Mouse (Mus musculus) forebrain, postnatal 0 days (tissue): ENCODE measurements around the gene Mogs. TPM values are rescaled to one million over a fixed set of nuclear protein-coding genes. Genes with fewer than 3 reads are reported as not detected.
A peak's percentile ranks its signal among the peaks of the same experiment; 100 is the strongest.

ENCODE experiments used
- ATAC-seq: fragments of 200-750 bp; cut with Nextera tagmentation; 2 replicates; pipeline ENCODE4 v1.8.0; 2017; ENCODE audit warnings: mild to moderate bottlenecking, moderate library complexity
- DNase-seq: peaks from one replicate; pipeline ENCODE4 v3.0.0-alpha.2; 2015
- H3K27ac ChIP-seq: fragments of 300-500 bp; sonication (generic); 2 replicates; pipeline ENCODE4 v1.5.1; 2014; ENCODE audit warnings: low read depth, mild to moderate bottlenecking, antibody characterized with exemption, low read length, moderate library complexity, mixed read lengths
- H3K27me3 ChIP-seq: fragments of 300-500 bp; sonication (generic); 2 replicates; pipeline ENCODE4 v1.6.1; 2014; ENCODE audit warnings: mild to moderate bottlenecking, low read length, mixed read lengths; ENCODE audit not compliant: insufficient read depth
- H3K36me3 ChIP-seq: fragments of 300-500 bp; sonication (generic); 2 replicates; pipeline ENCODE4 v1.6.1; 2014; ENCODE audit warnings: mild to moderate bottlenecking, moderate library complexity; ENCODE audit not compliant: insufficient read depth
- H3K4me1 ChIP-seq: fragments of 300-500 bp; sonication (generic); 2 replicates; pipeline ENCODE4 v1.6.1; 2014; ENCODE audit warnings: antibody characterized with exemption; ENCODE audit not compliant: insufficient read depth
- H3K4me2 ChIP-seq: fragments of 300-500 bp; sonication (generic); 2 replicates; pipeline ENCODE4 v1.6.1; 2014; ENCODE audit warnings: low read depth, mild to moderate bottlenecking, moderate library complexity
- H3K4me3 ChIP-seq: fragments of 300-500 bp; sonication (generic); 2 replicates; pipeline ENCODE4 v1.5.1; 2014; ENCODE audit warnings: low read depth, low read length, mixed read lengths
- H3K9ac ChIP-seq: fragments of 300-500 bp; sonication (generic); 2 replicates; pipeline ENCODE4 v1.6.1; 2014; ENCODE audit warnings: mild to moderate bottlenecking
- H3K9me3 ChIP-seq: fragments of 300-500 bp; sonication (generic); 2 replicates; pipeline ENCODE4 v1.6.1; 2016; ENCODE audit warnings: low read length
- CTCF ChIP-seq: sonication (generic); IDR thresholded peaks from 2 replicates; pipeline ENCODE4 v1.5.1; 2016; ENCODE audit warnings: antibody characterized with exemption, control low read depth, low read depth
- WGBS: fragments of 180-500 bp; shearing (Covaris S2); extraction: QIAGEN DNeasy Blood & Tissue Kit; methylation state at CpG from one replicate; pipeline ENCODE4 v1.1.7; 2014; 5-methylcytosine and 5-hydroxymethylcytosine counted together
- polyA plus RNA-seq: library from polyadenylated mRNA; unstranded; fragments of >200 nt; fragmentation: Nextera tagmentation; extraction: Ambion mirVana; gene quantifications from 2 replicates; pipeline ENCODE4 v1.2.1, GENCODE M21; 2015
- total RNA-seq: library from RNA; depleted of rRNA; stranded (reverse); fragments of >200 nt; gene quantifications from 2 replicates; pipeline ENCODE4 v1.2.3, GENCODE M21; 2014

The Mogs gene
- total and polyA plus RNA-seq, 2 experiments from 2014 or later, result 17.4 to 43.5 TPM

- H3K36me3 ChIP-seq, result no peaks in the 10 kb centered on the region
- H3K4me1 ChIP-seq, result no peaks in the 10 kb centered on the region
- no peak overlapping the region for H3K27ac ChIP-seq
- no peak overlapping the region for H3K4me3 ChIP-seq
- no peak for TF ChIP-seq CTCF
- H3K9ac ChIP-seq, result no peak overlapping the region
- ATAC-seq, result no peak
- WGBS, result 76% methylated on average over 9 of the region's 9 CpGs
- no peak for DNase-seq
- no peak overlapping the region for H3K4me2 ChIP-seq
- H3K9me3 ChIP-seq, result no peaks in the 10 kb centered on the region
- H3K27me3 ChIP-seq, result peaks cover 4% of the 10 kb centered on the region
These were observed 30.5 kb downstream of the Mogs start for GRCm38 (mm10) chr6:83145805-83146204.

- no peak overlapping the region for H3K4me3 ChIP-seq
- no peaks in the 10 kb centered on the region for H3K27me3 ChIP-seq
- H3K9ac ChIP-seq, result no peak overlapping the region
- ATAC-seq (no peak), DNase-seq (no peak)
- no peak overlapping the region for H3K4me2 ChIP-seq
- H3K9me3 ChIP-seq, result no peaks in the 10 kb centered on the region
- H3K4me1 ChIP-seq, result no peaks in the 10 kb centered on the region
- TF ChIP-seq CTCF, result no peak
- H3K27ac ChIP-seq, result no peak overlapping the region
- 54% methylated on average over 7 of the region's 7 CpGs for WGBS
- 0 out of 2 replicates have a peak, but pooled peaks cover 2% of the 10 kb centered on the region for H3K36me3 ChIP-seq
These were observed 32.0 kb downstream of the Mogs start for GRCm38 (mm10) chr6:83147280-83147679.

GRCm38 (mm10) chr6:83151721-83152120 lies 36.4 kb downstream of the Mogs start:
- no peak for DNase-seq
- Histone ChIP-seq H3K4me2 (no peak overlapping the region), H3K9me3 (no peaks in the 10 kb centered on the region), H3K4me3 (no peak overlapping the region), H3K4me1 (0 out of 2 replicates have a peak, but pooled peaks cover 8% of the 10 kb centered on the region), H3K27me3 (no peaks in the 10 kb centered on the region), H3K27ac (no peak overlapping the region), H3K9ac (no peak overlapping the region), H3K36me3 (0 out of 2 replicates have a peak, but pooled peaks cover 12% of the 10 kb centered on the region)
- no peak for TF ChIP-seq CTCF
- ATAC-seq, result no peak
- WGBS, result 31% methylated on average over 8 of the region's 8 CpGs

GRCm38 (mm10) chr6:83153038-83153437 lies 37.7 kb downstream of the Mogs start:
- 87% methylated on average over 12 of the region's 12 CpGs for WGBS
- H3K27me3 ChIP-seq, result no peaks in the 10 kb centered on the region
- no peak overlapping the region for H3K4me3 ChIP-seq
- H3K4me1 ChIP-seq, result 0 out of 2 replicates have a peak, but pooled peaks cover 8% of the 10 kb centered on the region
- H3K27ac ChIP-seq, result no peak overlapping the region
- no peak overlapping the region for H3K4me2 ChIP-seq
- no peak for TF ChIP-seq CTCF
- no peaks in the 10 kb centered on the region for H3K9me3 ChIP-seq
- ATAC-seq (no peak), DNase-seq (no peak)
- H3K36me3 ChIP-seq, result 0 out of 2 replicates have a peak, but pooled peaks cover 12% of the 10 kb centered on the region
- no peak overlapping the region for H3K9ac ChIP-seq

- Histone ChIP-seq H3K27ac (no peak overlapping the region), H3K9ac (no peak overlapping the region), H3K4me2 (no peak overlapping the region), H3K4me3 (no peak overlapping the region), H3K27me3 (no peaks in the 10 kb centered on the region), H3K36me3 (0 out of 2 replicates have a peak, but pooled peaks cover 12% of the 10 kb centered on the region), H3K9me3 (no peaks in the 10 kb centered on the region), H3K4me1 (0 out of 2 replicates have a peak, but pooled peaks cover 8% of the 10 kb centered on the region)
- DNase-seq (no peak), ATAC-seq (no peak)
- TF ChIP-seq CTCF, result no peak
- 80% methylated on average over 5 of the region's 5 CpGs for WGBS
These were observed 38.2 kb downstream of the Mogs start for GRCm38 (mm10) chr6:83153485-83153884.

GRCm38 (mm10) chr6:83155552-83156238 lies 40.4 kb downstream of the Mogs start:
- TF ChIP-seq CTCF, result no peak
- Histone ChIP-seq H3K4me2 (peak overlapping the region; percentile 78), H3K36me3 (0 out of 2 replicates have a peak, but pooled peaks cover 12% of the 10 kb centered on the region), H3K27me3 (peaks cover 2% of the 10 kb centered on the region; the same call in 1 of the 2 replicates), H3K27ac (0 out of 2 replicates have a peak overlapping the region, but pooled peaks have one; percentile 58), H3K4me1 (0 out of 2 replicates have a peak, but pooled peaks cover 8% of the 10 kb centered on the region), H3K9me3 (no peaks in the 10 kb centered on the region), H3K4me3 (peak overlapping the region; percentile 58), H3K9ac (peak overlapping the region; percentile 57)
- WGBS, result 8% methylated on average over 23 of the region's 23 CpGs
- DNase-seq, result no peak
- ATAC-seq, result peak; percentile 51

GRCm38 (mm10) chr6:83156259-83156684 lies 41.0 kb downstream of the Mogs start, which contains the start of the genes Wdr54 and 1700003E16Rik:
TSS of gene Wdr54 (minus strand) at chr6:83156397.
TSS of gene 1700003E16Rik (plus strand) at chr6:83156404.
- ATAC-seq, result peak; percentile 98
- whole genome bisulfite sequencing, result 1% methylated on average over 32 of the region's 32 CpGs
- 0 out of 2 replicates have a peak, but pooled peaks cover 8% of the 10 kb centered on the region for H3K4me1 ChIP-seq
- H3K9me3 ChIP-seq, result no peaks in the 10 kb centered on the region
- 0 out of 2 replicates have a peak within 1 kb of the TSS, but pooled peaks have one; percentile 58 for H3K27ac ChIP-seq
- peak within 1 kb of the TSS; percentile 58 for H3K4me3 ChIP-seq
- H3K27me3 ChIP-seq, result peaks cover 8% of the 10 kb centered on the region; the same call in 1 of the 2 replicates
- TF ChIP-seq CTCF, result no peak
- H3K4me2 ChIP-seq, result peak within 1 kb of the TSS; percentile 78
- H3K9ac ChIP-seq, result peak within 1 kb of the TSS; percentile 57
- 0 out of 2 replicates have a peak, but pooled peaks cover 12% of the 10 kb centered on the region for H3K36me3 ChIP-seq
- peak; percentile 90 for DNase-seq
